Mouse (Mus musculus) limb, embryonic 15.5 days (tissue): Measurements from ENCODE around the gene Ubxn11. TPM values are rescaled to one million over a fixed set of nuclear protein-coding genes. Genes with fewer than 3 reads are reported as not detected.

Source experiments
- ATAC-seq: fragments of 200-750 bp; cut with Nextera tagmentation; 2 replicates; pipeline ENCODE4 v1.8.0; 2017; ENCODE audit warnings: low read depth, moderate TSS enrichment; ENCODE audit not compliant: insufficient number of reproducible peaks, low FRiP score, low TSS enrichment
- H3K27ac ChIP-seq: fragments of 300-500 bp; sonication (generic); 2 replicates; pipeline ENCODE4 v1.5.1; 2015; ENCODE audit warnings: moderate library complexity, mild to moderate bottlenecking, inconsistent platforms
- H3K27me3 ChIP-seq: fragments of 300-500 bp; sonication (generic); 2 replicates; pipeline ENCODE4 v1.6.1; 2015; ENCODE audit warnings: inconsistent platforms
- H3K36me3 ChIP-seq: fragments of 300-500 bp; sonication (generic); 2 replicates; pipeline ENCODE4 v1.6.1; 2015; ENCODE audit warnings: inconsistent platforms
- H3K4me1 ChIP-seq: fragments of 300-500 bp; sonication (generic); 2 replicates; pipeline ENCODE4 v1.6.1; 2015; ENCODE audit warnings: inconsistent platforms
- H3K4me2 ChIP-seq: fragments of 300-500 bp; sonication (generic); 2 replicates; pipeline ENCODE4 v1.6.1; 2015; ENCODE audit warnings: mild to moderate bottlenecking, inconsistent platforms
- H3K4me3 ChIP-seq: fragments of 300-500 bp; sonication (generic); 2 replicates; pipeline ENCODE4 v1.5.1; 2015; ENCODE audit warnings: mild to moderate bottlenecking, inconsistent platforms
- H3K9ac ChIP-seq: fragments of 300-500 bp; sonication (generic); 2 replicates; pipeline ENCODE4 v1.6.1; 2015; ENCODE audit warnings: inconsistent platforms
- H3K9me3 ChIP-seq: fragments of 300-500 bp; sonication (generic); 2 replicates; pipeline ENCODE4 v1.6.1; 2016; ENCODE audit warnings: inconsistent platforms
- WGBS: fragments of 180-500 bp; shearing (Covaris S2); methylation state at CpG from one replicate; pipeline ENCODE4 v1.1.7; 2015; 5-methylcytosine and 5-hydroxymethylcytosine counted together
- polyA plus RNA-seq: library from polyadenylated mRNA; unstranded; fragments of >200 nt; fragmentation: Nextera tagmentation; extraction: Ambion mirVana; gene quantifications from 2 replicates; pipeline ENCODE4 v1.2.1, GENCODE M21; 2015

Ubxn11 gene
- polyA plus RNA-seq: 10.7 and 13.3 TPM in 2 replicates

DNA sequence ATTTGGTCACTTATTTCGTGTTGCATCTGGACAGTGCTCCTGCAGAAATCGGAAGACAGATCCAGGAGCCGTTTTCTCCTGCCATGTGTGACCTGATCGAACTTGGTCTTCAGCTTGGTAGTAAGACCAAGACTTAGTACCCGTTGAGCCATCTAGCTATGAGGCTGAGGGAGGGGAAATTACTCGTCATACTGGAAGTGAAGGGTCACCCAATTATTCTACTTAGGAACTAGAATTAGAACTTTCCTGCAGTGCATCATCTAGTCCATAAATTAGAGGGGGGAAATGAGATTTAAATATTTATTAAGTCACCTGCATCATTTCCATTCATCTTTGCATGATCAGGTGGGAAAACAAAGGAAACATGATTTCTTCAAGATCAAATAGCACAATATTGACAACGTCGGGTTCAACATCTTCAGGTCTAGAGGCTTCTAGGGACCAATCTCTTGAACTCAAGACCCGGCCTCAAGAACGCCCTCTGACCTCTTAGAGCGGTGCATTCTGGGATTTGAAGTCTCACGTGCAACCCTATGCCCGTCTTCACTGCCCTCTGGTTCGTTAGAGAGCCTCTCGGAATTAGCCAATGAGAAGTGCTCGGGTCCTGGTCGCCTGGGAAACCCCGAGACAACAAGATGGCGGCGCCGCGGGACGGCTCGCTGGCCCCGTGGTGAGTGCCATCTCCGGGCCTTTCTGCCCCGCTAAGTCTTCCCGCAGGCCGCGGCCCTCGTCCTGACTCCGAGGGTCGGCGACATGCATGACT is at the start of gene Ubxn11:
Ubxn11 (plus strand) TSS at position 592 of the 763 bp plus-strand sequence.
- no peaks in the 10 kb centered on the region for H3K27me3 ChIP-seq
- H3K9ac ChIP-seq: peak within 1 kb of the TSS; percentile 62
- H3K27ac ChIP-seq: no peak within 1 kb of the TSS
- H3K36me3 ChIP-seq: no peaks in the 10 kb centered on the region
- H3K4me2 ChIP-seq: peak within 1 kb of the TSS; percentile 66
- H3K4me3 ChIP-seq: peak within 1 kb of the TSS; percentile 73
- WGBS: 17% methylated on average over 34 of the region's 34 CpGs
- peak; percentile 91 for ATAC-seq
- H3K4me1 ChIP-seq: 0 out of 2 replicates have a peak, but pooled peaks cover 6% of the 10 kb centered on the region
- no peaks in the 10 kb centered on the region for H3K9me3 ChIP-seq

DNA sequence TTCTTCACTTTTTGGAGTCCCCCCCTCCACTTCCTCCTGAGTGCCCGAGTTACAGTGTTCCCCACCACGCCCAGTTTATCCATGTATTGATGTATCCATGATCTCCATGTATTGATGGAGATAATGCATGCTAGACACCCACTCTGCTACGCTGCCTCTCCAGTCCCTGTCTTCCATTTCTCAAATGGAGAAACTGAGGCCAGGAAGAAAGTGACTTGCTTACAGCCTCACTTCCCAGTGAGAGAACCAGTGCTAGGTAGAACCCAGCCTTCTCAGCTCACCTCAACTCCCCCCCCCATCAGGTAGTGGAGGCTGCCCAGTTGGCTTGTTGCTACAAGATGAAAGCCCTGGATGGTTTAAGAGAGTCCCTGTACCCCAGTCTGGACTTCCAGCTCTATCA is 48.8 kb upstream of the Ubxn11 start, which contains the start of gene Zfp683:
Zfp683 (plus strand) TSS at position 301 of the 400 bp plus-strand sequence.
- Histone ChIP-seq H3K36me3 (no peaks in the 10 kb centered on the region), H3K4me1 (peaks cover 7% of the 10 kb centered on the region), H3K27me3 (no peaks in the 10 kb centered on the region), H3K4me2 (no peak within 1 kb of the TSS), H3K27ac (no peak within 1 kb of the TSS), H3K4me3 (no peak within 1 kb of the TSS), H3K9me3 (no peaks in the 10 kb centered on the region), H3K9ac (no peak within 1 kb of the TSS)
- no peak for ATAC-seq
- whole genome bisulfite sequencing: 81% methylated on average over 3 of the region's 3 CpGs

DNA sequence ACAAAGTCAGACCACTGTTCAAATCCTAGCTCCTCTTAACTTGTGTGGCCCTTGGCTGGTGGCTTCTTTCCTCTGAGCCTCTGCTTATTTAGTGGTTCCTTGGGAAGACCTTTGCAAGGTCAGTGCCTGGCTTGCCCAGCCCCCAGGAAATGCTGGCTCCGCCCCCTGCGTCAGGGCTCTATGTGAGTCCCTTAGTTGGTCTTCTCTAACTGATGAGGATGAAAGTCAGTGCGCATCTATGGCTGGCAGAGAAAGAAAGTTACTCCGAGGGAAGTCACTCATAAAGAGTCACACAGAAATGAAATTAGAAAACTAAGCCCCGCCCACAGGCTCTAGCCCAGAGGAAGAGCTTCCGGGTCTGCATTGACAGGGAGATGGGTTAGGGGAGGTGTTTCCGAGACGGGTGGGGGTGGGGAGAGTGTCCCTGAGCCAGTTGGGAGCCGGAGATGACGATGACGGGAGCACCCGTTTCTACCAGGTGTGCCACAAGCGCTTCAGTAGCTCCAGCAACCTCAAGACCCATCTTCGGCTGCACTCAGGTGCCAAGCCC is 44.1 kb upstream of the Ubxn11 start:
- 27% methylated on average over 14 of the region's 14 CpGs for WGBS
- ATAC-seq: no peak
- H3K4me3 ChIP-seq: no peak overlapping the region

DNA sequence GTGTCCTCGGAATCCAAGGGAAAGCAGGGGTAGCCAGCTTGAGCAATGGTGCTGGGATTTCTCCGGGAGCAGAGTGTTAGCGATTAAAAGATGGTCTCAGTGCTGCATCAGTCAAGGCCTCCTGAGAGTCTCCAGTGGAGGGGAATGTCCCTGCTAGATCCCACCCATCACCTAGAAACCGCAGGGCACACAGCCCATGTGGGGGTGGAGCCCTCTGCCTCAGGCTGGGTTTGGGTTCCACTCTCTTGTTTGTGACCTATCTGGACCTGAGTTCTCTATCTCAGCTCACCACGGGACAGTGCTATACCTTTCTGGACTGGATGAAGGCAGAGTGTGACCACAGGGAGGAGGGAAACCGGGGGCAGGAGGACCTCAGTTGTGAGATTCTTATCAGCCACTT is 43.5 kb upstream of the Ubxn11 start:
- no peak overlapping the region for H3K4me3 ChIP-seq
- H3K27ac ChIP-seq: no peak overlapping the region
- no peak overlapping the region for H3K4me2 ChIP-seq
- ATAC-seq: no peak
- H3K9me3 ChIP-seq: no peaks in the 10 kb centered on the region
- peaks cover 9% of the 10 kb centered on the region; the same call in 1 of the 2 replicates for H3K27me3 ChIP-seq
- 85% methylated on average over 6 of the region's 6 CpGs for WGBS
- no peaks in the 10 kb centered on the region for H3K36me3 ChIP-seq
- H3K9ac ChIP-seq: no peak overlapping the region
- H3K4me1 ChIP-seq: peaks cover 8% of the 10 kb centered on the region; the same call in 1 of the 2 replicates

More for the DNA sequence above, 44.1 kb upstream of the Ubxn11 start:
- Histone ChIP-seq H3K4me1 (peaks cover 8% of the 10 kb centered on the region; the same call in 1 of the 2 replicates), H3K9ac (no peak overlapping the region), H3K27ac (no peak overlapping the region), H3K9me3 (no peaks in the 10 kb centered on the region), H3K27me3 (peaks cover 9% of the 10 kb centered on the region; the same call in 1 of the 2 replicates), H3K36me3 (no peaks in the 10 kb centered on the region), H3K4me2 (no peak overlapping the region; the same call in 1 of the 2 replicates)

DNA sequence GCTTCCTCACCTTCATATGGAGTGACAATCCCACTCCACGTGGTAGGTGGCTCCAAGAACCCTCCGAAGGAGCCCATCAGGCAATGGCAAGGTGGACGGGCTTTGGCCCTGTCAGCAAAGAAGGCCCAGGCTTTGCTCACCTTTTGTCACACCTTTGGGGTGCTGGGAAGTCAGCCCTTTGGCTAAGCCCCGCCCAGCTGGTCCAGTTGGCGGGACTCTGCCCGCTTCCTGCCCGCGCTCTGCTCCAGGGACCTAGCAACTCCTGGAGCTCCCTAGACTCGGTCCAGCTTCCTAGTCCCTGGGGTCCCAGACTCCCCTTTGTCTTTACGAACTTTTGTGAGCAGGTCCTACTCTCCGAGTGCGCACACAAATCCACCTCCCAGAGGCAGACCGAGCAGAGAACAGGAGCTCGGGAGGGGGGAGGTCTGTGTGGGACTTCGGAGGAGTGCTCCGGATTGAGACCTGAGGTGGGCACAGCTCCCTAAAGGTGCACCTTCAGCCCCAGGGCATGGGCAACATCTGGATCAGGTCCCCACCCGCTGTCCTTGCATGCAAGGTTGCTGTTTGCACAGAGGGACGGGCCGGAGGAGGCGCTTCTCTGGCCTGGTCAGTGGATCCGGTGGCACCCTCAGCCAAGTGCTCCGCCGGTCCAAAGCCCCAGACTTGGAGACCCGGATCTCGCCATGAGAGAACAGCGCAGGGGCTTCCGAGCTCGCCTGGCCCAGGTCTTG is 42.1 kb upstream of the Ubxn11 start, which contains the start of gene Crybg2:
Crybg2 (plus strand) TSS at position 681 of the 731 bp plus-strand sequence.
- no peaks in the 10 kb centered on the region for H3K9me3 ChIP-seq
- H3K27me3 ChIP-seq: peaks cover 17% of the 10 kb centered on the region
- peaks cover 10% of the 10 kb centered on the region; the same call in 1 of the 2 replicates for H3K4me1 ChIP-seq
- H3K4me2 ChIP-seq: no peak within 1 kb of the TSS
- 41% methylated on average over 28 of the region's 28 CpGs for WGBS
- no peak within 1 kb of the TSS for H3K9ac ChIP-seq
- H3K27ac ChIP-seq: no peak within 1 kb of the TSS
- no peak within 1 kb of the TSS for H3K4me3 ChIP-seq
- no peaks in the 10 kb centered on the region for H3K36me3 ChIP-seq
- no peak for ATAC-seq

DNA sequence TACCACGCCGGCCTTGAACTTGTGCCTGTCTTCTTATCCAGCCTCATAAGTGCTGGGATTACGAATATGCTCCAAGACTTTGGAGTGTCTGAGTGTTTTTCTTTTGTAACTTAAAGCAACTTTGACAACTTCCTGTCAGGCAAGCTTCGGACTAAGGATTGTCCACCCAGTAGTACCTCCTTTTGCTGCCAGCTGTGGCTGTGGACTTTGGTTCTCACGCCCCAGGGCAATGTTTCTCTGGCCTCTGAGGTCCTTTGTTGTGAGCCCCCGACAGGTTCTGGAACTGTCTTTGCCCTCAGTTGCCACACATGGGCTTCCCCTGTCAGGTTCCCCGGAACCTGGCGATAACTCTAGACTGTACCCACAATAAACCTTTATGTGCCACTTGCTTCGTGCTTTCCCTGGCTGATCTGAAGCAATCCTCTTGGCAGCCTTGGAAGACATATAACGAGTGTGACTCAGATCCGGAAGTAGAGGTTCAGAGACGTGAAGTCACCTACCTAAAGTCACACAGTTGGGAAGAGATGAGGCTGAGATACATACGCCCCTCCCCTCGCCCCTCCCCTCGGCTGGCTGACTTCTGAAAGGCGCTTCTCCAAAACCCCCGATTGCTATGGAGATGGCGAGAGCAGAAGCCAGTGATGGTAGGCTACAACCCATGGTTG is 41.1 kb upstream of the Ubxn11 start:
- H3K27ac ChIP-seq: no peak overlapping the region
- peaks cover 13% of the 10 kb centered on the region; the same call in 1 of the 2 replicates for H3K4me1 ChIP-seq
- H3K9me3 ChIP-seq: no peaks in the 10 kb centered on the region
- H3K27me3 ChIP-seq: peaks cover 24% of the 10 kb centered on the region
- no peak overlapping the region for H3K4me3 ChIP-seq
- no peak overlapping the region for H3K4me2 ChIP-seq
- 53% methylated on average over 18 of the region's 18 CpGs for WGBS
- no peak for ATAC-seq
- no peak overlapping the region for H3K9ac ChIP-seq
- no peaks in the 10 kb centered on the region for H3K36me3 ChIP-seq

DNA sequence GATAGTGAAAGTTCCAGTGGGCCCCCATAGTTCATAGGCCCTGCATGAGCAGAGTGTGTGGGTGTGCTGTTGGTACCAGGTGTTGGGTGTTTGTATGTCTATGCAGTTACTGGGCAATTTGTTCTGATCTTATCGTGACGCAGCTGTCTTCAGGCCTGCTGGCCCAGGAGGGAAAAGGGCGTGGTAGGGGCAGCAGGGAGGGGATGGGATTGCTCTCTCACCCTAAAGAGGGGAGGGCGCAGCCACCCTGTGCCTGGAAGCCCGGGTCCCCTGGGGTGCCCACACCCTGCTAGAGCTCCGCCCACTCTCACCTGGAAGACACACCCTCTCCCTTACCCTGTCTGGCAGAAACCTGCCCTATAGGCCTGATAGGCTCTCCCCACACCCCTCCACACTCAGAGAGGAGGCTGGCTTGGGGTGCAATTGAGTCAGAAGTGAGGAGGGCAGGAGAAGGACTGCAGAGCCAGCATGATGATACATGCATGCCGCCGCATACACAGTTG is 40.4 kb upstream of the Ubxn11 start:
- no peak overlapping the region for H3K27ac ChIP-seq
- H3K9me3 ChIP-seq: no peaks in the 10 kb centered on the region
- H3K4me1 ChIP-seq: peaks cover 13% of the 10 kb centered on the region; the same call in 1 of the 2 replicates
- H3K9ac ChIP-seq: no peak overlapping the region
- H3K27me3 ChIP-seq: peaks cover 31% of the 10 kb centered on the region
- peak; percentile 41 for ATAC-seq
- H3K4me3 ChIP-seq: no peak overlapping the region
- no peaks in the 10 kb centered on the region for H3K36me3 ChIP-seq
- 29% methylated on average over 8 of the region's 8 CpGs for WGBS
- no peak overlapping the region for H3K4me2 ChIP-seq

DNA sequence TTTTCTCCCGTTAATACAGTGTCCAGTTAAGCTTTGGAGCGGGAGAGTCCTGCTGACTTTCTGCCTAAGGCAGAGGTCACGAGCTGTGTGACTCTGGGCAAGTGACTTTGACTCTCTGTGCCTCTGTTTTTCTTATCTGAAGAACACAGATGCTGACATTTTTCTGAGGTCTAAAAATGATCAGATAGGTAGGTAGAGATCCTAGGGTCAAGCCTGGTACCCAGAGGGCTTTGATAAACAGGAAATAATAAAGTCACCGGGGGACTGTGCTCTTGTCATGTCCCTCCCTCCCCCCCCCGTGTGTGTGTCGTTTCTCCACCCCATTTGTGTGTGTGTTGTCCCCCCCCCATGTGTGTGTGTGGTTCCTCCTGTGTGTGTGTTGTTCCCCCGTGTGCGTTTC is 39.8 kb upstream of the Ubxn11 start:
- Histone ChIP-seq H3K9ac (no peak overlapping the region), H3K4me1 (peaks cover 13% of the 10 kb centered on the region; the same call in 1 of the 2 replicates), H3K27me3 (peaks cover 31% of the 10 kb centered on the region), H3K36me3 (no peaks in the 10 kb centered on the region), H3K27ac (no peak overlapping the region), H3K9me3 (no peaks in the 10 kb centered on the region), H3K4me3 (no peak overlapping the region), H3K4me2 (no peak overlapping the region)
- ATAC-seq: no peak
- 55% methylated on average over 8 of the region's 8 CpGs for WGBS

DNA sequence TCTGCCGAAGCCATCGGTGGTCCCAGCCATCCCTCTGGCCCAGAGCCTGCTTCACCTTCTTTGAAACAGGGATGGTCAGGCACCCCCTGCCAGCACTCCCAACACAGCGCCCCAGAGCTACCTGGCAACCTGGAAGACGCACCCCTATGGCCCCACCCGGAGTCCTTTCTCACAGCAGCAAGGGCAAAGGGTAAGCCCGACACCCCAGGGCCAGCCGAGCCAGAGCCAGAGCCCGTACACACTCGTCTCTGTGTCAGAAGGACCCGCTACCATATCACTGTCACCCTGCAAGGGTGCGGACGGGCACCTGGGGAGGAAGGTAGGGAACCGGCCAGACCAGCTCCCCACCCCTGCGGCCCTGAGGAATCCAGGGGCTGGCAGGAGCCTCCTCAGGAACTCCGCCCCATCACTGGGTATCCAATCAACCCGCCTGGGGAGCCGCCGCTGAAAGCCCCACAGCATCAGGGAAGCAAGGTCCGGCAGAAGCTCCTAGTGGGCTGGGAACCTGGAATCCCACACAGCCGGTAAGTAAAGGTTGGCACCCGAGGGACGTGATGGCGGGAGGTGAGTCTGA is 36.9 kb upstream of the Ubxn11 start:
- ATAC-seq: no peak
- no peaks in the 10 kb centered on the region for H3K9me3 ChIP-seq
- no peaks in the 10 kb centered on the region for H3K36me3 ChIP-seq
- H3K9ac ChIP-seq: no peak overlapping the region
- H3K27ac ChIP-seq: no peak overlapping the region
- WGBS: 19% methylated on average over 23 of the region's 23 CpGs
- H3K4me1 ChIP-seq: peaks cover 13% of the 10 kb centered on the region; the same call in 1 of the 2 replicates
- 0 out of 2 replicates have a peak overlapping the region, but pooled peaks have one; percentile 14 for H3K4me2 ChIP-seq
- H3K4me3 ChIP-seq: peak overlapping the region; percentile 25
- peaks cover 27% of the 10 kb centered on the region for H3K27me3 ChIP-seq

DNA sequence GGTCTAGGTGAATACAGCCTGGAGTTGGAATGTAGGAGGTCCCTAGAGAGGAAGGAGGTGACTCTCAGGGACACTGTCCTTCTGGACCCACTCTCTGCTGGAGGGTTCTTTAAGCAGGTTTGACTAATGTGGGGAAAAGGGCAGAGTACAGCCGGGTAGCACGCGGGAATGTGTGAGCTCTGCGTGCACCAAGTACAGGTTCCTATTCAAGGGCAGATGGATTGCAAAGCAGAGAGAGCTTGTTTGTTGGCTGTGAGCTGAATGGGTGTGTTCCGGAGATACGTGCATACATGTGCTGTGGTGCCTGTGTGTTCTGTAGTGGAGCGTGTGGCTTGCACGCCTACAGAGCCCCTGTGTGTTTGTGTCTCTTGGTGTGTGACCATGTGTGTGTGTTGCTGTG is 35.0 kb upstream of the Ubxn11 start:
- H3K36me3 ChIP-seq: no peaks in the 10 kb centered on the region
- 81% methylated on average over 8 of the region's 8 CpGs for WGBS

More for the DNA sequence above, 35.0 kb upstream of the Ubxn11 start:
- H3K27ac ChIP-seq: no peak overlapping the region
- H3K9me3 ChIP-seq: no peaks in the 10 kb centered on the region
- no peak overlapping the region for H3K4me3 ChIP-seq
- no peak for ATAC-seq
- H3K4me2 ChIP-seq: 0 out of 2 replicates have a peak overlapping the region, but pooled peaks have one; percentile 3
- H3K9ac ChIP-seq: no peak overlapping the region
- H3K27me3 ChIP-seq: peaks cover 22% of the 10 kb centered on the region
- H3K4me1 ChIP-seq: 0 out of 2 replicates have a peak, but pooled peaks cover 5% of the 10 kb centered on the region
